Mouse (Mus musculus): ENCODE data around the gene Utp20.

- no peak for TF ChIP-seq CTCF (IDR thresholded peaks at IDR 0.05; ENCODE audit: low read depth)
- no peak for TF ChIP-seq EP300 (IDR thresholded peaks at IDR 0.05; ENCODE audit: low read depth)
Observed at GRCm38 (mm10) chr10:88740781-88741180, 85.8 kb downstream of the Utp20 start.

Data from heart, postnatal 0 days (tissue).